Mouse (Mus musculus) adrenal gland, adult (tissue): Measurements from ENCODE around the gene Gm17581.
"Not testable (repeated sequence)": the region's sequence is repeated elsewhere in the genome, so short reads cannot be mapped to it uniquely, and the experiment has no call there.

ENCODE experiments used
- DNase-seq, 2 experiments: peaks; one replicate each; pipeline ENCODE4 v3.0.0; 2022 to 2023; ENCODE audit warnings: low spot score in 1 of 2; ENCODE audit not compliant: inconsistent age in 2 of 2

The Gm17581 gene

DNA sequence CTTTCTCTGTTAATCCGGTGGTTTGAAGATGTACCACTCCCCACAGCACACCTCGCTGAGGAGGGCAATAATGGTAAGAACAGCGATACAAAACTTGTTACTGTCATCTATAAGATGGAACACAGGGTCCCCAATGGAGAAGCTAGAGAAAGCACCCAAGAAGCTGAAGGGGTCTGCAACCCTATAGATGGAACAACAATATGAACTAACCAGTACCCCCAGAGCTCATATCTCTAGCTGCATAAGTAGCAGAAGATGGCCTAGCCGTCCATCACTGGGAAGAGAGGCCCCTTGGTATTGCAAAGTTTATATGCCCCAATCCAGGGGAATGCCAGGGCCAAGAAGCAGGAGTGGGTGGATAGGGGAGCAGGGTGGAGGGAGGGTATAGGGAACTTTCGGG lies at the start of gene Gm17581:
Gm17581 (minus strand) TSS at position 101 of the 400 bp plus-strand sequence.
- not testable (repeated sequence) for DNase-seq

DNA sequence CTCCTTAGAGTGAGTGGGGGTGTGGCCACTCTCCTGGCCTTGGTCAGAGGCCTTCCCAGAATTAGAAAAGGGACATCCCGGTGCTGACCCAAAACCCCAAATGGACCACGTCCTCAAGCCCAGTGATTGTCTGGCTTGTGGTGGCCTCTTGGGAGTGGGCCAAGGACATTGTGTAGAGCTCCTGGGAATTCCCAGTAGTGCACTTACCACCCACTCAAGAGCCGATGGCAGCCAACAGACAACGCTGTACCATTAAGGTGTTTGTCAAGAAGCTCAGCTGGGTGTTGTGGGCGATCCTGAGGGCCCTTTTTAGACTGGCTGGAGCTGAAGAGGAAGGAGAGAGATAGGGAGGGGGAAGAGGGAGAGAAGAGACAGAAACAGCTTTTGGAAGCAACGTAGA lies 48.9 kb upstream of the Gm17581 start:
- DNase-seq = peak in 1 of 2 experiments; percentile 41

DNA sequence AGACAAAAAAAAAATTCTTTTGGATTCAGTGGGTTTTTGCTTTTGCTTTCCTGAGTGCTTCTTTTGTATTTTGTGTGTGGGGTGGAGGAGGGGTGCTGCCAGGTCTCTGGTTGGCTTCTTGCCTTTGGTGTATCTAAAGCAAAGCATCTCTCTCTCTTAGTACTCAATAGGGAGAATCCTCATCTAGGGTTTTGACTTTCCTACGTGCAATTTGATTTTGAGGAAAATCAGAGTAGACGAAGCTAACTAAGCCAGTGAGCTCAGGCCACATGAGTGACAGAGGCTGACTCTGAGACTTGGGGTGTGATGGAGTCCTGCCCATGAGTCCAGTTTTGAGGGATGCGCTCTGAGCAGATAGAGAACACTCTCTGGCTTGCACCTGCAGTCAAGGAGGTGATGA lies 43.8 kb upstream of the Gm17581 start:
- no peak for DNase-seq

DNA sequence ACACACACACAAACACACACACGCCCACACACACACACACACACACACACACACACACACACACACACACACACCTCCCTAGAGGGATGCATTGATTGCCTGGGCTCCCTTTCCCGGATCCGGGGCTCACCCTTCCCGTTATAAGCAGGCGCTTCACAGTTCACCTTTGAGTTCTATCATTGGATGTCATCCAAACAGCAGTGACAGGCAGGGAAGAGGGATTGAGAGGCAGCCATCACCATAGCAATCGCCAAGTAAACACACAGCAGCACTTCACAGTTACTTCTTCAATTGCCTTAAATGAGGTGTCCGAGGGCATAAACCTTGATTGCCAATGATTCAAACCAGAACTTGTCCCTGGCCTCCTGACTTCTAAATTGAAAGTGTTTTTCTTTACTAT lies 43.4 kb upstream of the Gm17581 start:
- peak in 1 of 2 experiments; percentile 34 for DNase-seq

DNA sequence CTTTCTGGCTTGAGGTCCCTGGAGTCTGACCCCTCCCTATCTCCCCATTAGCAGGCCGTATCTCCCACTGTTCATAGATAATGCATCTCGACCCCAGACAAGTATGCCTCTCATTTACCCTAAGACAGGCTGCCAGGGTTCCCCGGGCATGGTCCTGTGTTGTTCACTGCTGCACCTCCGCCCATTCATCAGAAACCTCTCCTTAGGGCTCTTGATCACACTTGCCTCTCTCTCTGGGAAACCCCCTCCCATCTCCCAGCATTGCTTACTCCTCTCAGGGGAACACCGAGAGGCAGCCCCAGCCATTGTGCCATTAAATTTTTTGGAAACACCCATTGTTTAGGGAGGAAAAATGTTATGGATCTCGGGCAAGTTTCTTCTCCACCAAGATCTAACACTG lies 42.3 kb upstream of the Gm17581 start:
- no peak for DNase-seq

DNA sequence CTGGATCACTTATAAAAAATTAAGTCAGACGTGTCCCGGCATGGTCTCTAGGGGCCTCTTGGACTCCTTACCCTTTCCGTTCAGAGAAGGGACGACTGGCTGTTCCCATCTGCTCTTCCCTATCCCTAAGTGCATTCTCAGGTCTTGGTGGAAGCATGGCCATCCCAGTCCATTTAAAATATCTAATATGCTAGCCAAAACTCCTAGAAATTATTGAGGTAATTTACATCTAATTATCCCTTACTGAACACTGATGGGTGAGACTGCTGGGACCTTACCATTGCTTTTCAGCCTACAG lies 42.0 kb upstream of the Gm17581 start:
- DNase-seq = no peak

DNA sequence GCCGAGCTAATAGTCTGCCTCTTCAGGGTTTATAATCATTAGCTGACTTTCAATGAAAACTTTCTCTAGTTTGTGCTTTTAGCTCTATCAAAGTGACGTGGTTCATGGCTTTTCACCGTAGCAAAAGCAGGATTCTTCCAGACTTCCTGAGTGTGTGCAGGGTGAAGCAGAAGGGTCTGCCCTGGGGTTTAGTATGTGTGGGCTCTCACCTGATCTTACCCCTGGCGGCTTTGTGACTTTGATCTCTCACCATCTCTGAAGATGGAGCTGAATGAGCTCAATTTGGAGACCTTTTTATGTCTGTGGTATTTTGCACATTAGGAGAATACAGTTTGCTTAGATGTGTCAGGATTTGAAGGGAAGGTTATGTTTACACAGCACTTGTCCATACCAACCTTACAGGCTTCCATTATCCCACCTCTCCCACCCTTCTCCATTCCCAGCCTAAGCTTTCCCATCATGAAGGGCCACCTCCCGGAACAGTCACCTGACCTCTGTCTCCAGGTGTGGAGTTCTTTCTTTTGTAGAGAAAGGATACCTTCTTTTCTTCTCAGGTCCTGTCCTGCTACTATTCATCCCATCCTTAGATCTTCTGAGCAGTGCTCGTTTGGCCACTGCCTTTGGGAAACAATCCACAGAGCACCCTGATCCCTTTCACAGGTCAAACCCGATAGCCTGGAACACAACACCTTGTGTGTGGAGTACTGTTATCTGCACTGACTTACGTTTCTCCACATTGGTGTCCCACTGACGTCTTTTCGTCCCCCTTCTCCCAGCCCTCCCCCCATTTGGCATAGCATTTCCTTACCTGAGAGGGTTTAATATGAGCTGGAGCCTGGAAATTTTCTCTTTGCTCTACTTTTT lies 41.4 kb upstream of the Gm17581 start:
- no peak for DNase-seq

DNA sequence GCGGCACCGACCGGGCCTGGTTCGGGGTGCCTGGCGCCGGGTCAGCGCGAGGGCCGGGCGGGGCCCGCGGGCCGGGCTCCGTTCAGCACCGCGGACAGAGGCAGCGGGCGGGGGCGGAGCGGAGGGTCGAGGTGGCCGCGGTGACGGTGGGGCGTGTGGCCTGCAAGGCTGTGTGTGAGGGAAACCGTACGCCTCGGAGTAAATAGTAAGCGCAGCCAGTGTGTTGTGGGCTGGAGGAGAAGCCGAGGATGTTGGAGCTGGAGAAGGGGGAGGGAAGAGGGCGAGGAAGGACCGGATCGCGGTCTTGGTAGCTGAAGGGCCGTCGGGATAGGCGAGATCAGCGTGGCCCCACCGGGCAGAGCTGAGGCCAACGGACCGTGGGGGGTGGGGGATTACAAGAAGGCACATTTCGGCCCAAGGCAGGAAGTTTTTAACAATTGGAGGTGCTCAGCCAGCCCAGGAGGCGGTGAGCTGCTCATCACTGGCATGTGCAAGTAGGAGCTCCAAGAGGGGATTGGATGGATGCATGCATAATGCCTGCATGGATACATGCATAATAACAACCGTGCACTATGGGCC lies 40.1 kb upstream of the Gm17581 start:
- peak; percentile 75 to 90 for DNase-seq

DNA sequence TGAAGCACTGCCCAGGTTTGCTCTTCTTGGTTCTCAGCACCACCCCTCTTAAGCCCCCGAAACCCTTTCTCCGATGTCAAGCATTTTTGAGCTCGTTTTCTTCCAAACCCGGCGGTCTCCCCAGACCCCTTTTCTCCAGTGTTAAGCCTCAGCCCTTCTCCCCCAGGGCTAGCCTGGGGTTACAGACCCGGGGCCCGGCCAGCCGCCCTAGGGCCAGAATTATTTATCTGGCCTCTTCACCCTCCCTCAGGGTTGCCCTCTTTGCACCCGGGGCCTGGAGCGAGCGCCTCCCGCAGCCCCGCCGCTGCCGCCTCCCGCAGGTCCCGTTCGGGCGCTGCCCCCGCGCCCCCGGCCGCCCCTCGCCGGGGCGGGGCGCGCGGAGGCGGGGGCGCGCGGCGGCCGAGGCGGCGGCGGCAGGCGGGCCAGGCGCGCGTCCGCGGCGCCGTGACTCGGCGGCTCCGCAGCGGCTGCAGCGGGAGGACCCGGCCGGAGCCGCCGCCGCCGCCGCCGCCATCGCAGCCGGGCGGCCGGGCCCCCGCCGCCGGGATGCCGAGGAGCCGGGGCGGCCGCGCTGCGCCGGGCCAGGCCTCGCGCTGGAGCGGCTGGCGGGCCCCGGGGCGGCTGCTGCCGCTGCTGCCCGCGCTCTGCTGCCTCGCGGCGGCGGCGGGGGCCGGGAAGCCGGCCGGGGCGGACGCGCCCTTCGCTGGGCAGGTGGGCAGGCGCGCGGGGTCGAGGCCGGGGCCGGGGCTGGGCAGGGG lies 39.4 kb upstream of the Gm17581 start, which contains the start of gene Mmp24:
Mmp24 (plus strand) TSS at position 416 of the 758 bp plus-strand sequence.
- DNase-seq = no peak

DNA sequence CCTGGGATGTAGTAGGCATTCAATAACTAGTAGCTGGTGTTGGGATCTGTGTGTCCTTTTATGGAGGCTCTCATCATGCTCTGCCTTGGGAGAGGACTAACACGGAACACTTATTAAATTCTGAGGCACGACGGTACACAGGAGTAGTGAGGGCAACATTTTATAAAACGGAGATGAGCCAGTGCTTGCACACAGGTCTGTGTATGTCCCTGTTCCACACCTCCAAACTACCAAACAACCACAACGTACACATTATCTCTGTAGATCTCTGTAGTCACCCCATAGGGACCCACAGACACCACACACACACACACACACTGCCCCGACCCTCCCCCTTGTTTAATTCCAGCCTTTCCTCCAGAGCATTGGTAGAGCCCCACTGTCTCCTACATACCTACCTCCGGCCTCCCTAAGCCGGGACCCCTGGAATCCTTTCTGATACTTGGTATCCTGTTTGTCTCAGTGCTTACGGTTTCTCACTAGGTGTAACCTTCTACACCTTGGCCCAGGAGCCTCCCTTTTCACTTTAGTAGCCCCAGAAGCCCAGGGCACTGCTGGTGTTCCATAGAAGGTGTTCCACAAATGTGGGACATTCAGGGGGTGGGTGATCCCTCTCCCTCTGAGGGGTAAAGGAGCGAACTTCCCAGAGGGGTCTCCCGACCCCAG lies 38.7 kb upstream of the Gm17581 start:
- DNase-seq = no peak

DNA sequence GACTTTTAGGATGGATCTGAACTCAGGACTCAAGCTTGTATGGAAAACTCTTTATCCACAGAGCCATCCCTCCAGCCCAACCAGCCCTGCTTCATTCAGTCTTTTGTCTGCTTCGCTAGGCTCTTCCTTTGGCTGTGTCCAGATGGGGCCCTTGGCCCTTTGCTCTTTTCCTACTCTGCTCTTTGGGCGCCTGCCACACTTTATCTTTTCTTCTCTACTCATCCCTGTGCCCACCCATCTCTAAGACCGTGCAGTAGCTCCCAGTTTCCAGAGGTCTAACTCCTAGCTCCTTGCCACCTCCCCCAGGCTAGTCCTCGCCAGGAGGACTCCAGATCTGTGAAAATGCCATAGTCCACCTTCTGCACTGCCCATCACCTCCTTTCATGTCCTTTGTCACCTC lies 38.0 kb upstream of the Gm17581 start:
- no peak for DNase-seq

DNA sequence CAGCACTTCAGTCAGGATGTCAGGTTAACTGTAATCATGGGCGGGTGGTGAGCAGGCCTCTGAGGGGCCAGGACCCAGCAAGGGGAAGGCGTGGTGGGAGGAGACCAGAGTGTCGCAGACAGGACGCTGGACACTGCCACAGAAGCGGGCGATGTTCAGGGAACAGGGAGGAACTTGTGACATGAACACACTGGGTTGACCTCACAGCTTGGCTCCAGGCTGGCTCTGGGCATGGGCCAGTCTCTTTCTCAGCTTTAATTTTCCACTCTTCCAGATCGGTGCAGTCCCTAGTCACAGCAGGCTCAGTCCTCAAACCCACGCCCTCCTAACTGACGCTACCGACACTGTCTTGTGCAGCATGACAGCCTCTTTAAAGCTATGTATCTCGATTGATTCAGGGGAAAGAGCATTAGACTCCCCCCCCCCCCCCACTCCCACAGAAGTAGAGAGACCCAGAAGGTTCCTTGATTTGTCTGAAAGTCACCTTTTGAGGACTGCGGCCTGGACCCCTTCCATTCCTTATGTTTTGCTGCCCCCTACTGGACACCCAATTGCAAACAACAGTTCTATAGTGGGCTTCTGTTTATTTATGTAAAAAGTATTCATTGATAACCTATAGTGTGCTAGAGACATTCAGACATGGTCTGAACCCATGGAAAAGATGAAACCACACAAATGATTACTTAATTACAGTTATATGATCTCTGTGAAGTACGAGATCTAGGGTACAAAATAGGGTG lies 29.2 kb upstream of the Gm17581 start:
- DNase-seq = peak; percentile 56 to 89

DNA sequence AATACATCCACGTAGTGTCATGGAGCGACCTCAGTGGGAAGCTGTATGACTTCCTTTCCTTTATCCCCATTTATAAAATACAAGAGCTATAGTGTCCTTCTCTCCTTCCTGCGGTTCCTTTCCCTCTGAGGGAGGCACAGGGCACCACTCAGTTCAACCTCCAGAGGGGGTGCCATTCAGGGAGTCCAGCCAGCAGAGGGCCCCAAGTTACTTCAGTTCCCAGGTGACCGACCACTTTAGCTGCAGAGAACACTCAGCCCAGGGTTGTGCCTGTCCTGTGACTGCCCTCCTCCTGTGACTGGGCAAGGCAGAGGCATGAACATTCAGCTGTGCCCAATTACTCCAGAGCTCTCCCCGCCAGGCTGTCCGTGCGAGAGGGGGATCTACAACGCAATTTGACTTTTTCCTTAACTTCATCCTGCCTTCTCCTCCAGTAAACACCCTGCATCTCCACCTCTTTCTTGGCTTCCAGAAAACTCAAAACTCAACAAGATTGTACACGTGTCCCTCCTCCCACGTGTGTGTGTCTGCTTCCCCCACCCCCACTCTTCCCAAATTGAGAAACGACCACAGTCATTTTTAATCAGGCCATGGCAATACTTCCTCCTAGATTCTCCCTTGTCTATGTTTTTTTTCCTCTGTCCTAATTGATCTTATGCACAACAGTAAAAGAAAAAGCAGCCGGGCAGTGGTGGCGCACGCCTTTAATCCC lies 21.3 kb upstream of the Gm17581 start:
- peak in 1 of 2 experiments; percentile 57 for DNase-seq

DNA sequence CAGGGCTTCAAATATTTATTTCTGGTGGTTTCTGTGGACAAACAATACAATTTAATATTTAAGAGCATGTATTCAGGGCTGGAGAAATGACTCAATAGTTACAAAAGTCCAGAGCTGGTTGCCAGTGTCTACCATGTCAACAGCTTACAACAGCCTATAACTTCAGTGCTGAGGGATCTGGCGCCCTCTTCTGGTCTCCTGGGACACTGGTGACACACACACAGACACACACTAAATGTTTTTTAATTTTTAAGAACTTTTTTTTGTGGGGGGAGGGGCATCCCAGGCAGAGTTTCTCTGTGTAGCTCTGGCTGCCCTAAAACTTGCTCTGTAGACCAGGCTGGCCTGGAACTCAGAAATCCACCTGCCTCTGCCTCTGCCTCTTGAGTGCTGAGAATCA lies 20.1 kb upstream of the Gm17581 start:
- DNase-seq = peak; percentile 78 to 91

DNA sequence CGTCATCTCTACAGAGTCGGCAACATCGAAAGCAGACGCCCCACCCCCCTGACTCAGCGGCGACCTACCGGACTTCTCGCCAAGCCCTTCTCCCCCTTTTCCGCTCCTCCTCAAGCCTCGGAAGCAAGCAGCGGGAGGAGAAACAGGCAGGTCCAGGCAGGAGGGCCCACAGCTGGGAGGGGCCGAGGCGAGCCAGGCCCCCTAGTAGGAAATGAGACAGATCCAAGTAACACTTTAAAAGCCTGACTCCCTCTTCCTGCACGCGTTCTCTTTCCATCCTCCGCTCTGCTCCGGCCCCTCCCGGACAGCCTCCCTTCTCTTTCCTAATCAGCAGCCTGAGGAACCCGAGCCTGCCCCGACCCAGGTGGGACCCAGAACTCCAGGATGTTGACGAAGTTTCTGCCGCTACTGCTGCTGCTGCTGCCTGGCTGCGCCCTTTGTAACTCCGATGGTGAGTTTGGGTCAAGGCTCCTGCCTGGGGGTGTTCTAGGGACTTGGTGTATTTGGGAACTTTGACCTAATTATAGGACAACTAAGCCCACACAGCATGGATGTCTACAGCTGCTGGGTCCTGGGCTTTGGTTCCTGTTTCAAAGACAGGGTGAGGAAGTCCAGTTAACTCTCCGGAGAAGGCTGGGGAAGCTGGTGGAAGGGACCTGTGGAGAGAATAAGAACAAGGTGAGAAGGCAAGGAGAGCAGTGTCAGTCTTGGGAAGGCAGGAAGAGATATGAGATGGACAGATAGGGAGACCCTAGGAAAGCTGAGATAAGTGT lies 15.5 kb upstream of the Gm17581 start, which contains the start of gene Procr:
Procr (plus strand) TSS at position 104 of the 773 bp plus-strand sequence.
- DNase-seq = peak; percentile 76 to 88

DNA sequence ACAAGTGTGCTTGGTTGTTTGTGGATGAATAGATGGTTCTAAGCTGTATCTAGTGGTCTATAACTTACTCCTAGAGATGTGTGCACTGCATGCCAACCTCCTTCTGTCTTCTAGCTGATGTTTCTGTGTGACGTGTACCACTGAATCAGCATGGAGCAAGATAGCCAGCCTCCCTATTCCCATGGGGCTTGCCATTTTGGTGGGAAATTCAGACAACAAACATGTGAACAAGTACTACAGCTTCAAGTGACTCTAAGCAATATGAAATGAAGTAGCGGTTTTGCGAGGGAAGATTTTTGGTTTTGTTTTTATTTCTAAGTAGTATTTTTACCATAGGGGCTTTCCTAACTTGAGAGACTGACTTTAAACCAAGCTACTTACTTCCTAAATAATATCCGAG lies 13.7 kb upstream of the Gm17581 start:
- no peak for DNase-seq

DNA sequence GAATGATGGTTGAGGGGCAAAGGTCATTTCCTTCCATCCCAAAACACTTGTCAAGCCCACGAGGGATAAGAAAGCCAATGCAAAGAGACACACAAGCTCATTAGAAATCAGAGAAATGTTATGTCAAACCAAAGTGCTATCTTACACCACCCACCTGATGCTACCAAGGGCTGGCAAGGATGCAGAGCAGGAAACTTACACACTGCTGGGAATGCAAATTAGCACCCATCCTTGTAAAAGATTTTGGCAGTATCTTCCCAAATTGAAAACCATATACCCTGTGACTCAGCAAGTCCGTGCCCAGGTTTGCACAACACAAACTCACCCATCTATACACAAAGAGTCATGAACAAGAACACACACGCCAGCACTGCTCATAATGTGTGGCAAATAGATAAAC lies 9.8 kb upstream of the Gm17581 start:
- DNase-seq = no peak

DNA sequence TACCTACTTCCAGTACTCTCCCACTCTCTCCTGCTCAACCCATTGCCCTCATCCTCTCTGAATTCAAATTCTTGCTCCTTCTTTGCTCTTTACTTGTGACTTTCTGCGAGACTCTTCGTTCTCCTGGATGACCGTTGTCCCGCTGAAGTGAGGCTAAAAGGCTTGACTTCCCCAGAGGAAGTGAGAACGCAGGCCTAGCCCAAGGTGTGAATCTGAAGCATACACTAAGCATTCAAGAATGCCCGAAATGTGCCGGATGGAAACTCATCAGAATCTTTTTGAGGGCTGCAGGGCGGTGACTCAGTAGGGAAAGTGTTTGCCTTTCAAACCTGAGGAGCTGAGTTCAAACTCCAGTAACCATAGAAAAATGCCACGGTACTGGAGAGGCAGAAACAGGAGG lies 7.7 kb upstream of the Gm17581 start:
- no peak for DNase-seq

DNA sequence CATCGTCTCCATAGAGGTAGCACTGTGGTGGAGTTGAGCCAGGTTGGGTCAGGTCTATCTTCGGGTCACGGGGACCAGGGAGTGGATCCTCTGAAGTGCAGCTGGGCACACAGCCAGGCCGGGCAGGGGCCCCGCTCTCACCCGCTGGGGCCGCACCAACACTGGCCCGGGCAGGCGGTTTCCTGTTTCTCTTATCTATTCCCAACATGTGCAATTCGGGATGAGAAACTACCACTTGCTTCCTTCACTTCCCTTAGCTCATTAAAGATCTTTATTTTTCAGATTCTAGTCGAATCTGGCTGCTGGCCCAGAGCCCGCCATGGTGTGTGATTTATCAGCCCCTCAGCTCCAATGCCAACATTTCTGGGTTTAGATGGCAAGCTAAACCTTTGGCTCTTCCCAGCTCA lies 7.3 kb upstream of the Gm17581 start:
- peak; percentile 75 to 92 for DNase-seq
